Comparison of ENCODE assay signal across 26 mouse cellular contexts in genomic region chr17:84569770-84570169, GRCm38 (mm10). TPM values are rescaled to one million over a fixed set of nuclear protein-coding genes. Genes with fewer than 3 reads are reported as not detected.
"Had no signal": no experiment of that assay in that cellular context is flagged by ENCODE, and none has a peak within 500 bp of the region (broad histone marks: within the 10 kb centered on the region; RNA-seq: fewer than 3 reads in every experiment).

No protein-coding gene starts in this region.

- ATAC-seq: hindbrain, postnatal 0 days; intestine, embryonic 16.5 days; liver, embryonic 12.5 days had no signal

- H3K9ac ChIP-seq: heart, embryonic 13.5 days; heart, embryonic 15.5 days; hindbrain, embryonic 13.5 days; hindbrain, embryonic 15.5 days; kidney, embryonic 15.5 days; limb, embryonic 13.5 days; limb, embryonic 15.5 days; liver, embryonic 12.5 days; liver, embryonic 14.5 days had no signal

- H3K4me2 ChIP-seq: heart, embryonic 11.5 days; heart, embryonic 13.5 days; heart, embryonic 15.5 days; hindbrain, embryonic 13.5 days; hindbrain, embryonic 15.5 days; kidney, embryonic 15.5 days; limb, embryonic 13.5 days; limb, embryonic 15.5 days; liver, embryonic 12.5 days had no signal

- H3K9me3 ChIP-seq: heart, embryonic 13.5 days; heart, embryonic 15.5 days; hindbrain, embryonic 13.5 days; hindbrain, embryonic 15.5 days; kidney, embryonic 15.5 days; limb, embryonic 13.5 days; limb, embryonic 15.5 days; liver, embryonic 12.5 days had no signal

- H3K27me3 ChIP-seq: heart, embryonic 13.5 days; heart, embryonic 15.5 days; hindbrain, embryonic 13.5 days; hindbrain, embryonic 15.5 days; kidney, embryonic 15.5 days; limb, embryonic 13.5 days; limb, embryonic 15.5 days; liver, embryonic 12.5 days had no signal

- H3K4me1 ChIP-seq: heart, embryonic 13.5 days; heart, embryonic 15.5 days; limb, embryonic 15.5 days; liver, embryonic 12.5 days had no signal

- H3K36me3 ChIP-seq: heart, embryonic 15.5 days; hindbrain, embryonic 15.5 days; liver, embryonic 12.5 days had no signal

- H3K4me3 ChIP-seq: heart, embryonic 13.5 days; heart, embryonic 15.5 days; hindbrain, embryonic 13.5 days; hindbrain, embryonic 15.5 days; kidney, embryonic 15.5 days; limb, embryonic 13.5 days; limb, embryonic 15.5 days; liver, embryonic 12.5 days had no signal

- DNase-seq: gastrocnemius, postnatal 14 days; gastrocnemius, postnatal 36 days; heart, adult 18-20 months; heart, postnatal 14 days; kidney, adult 11 months; kidney, adult 2 months; kidney, adult 9 months; kidney, postnatal 14 days; kidney, postnatal 36 days; layer of hippocampus, adult 9-11 months; layer of hippocampus, postnatal 36 days; left cerebral cortex, postnatal 4 days had no signal

- H3K27ac ChIP-seq: heart, embryonic 13.5 days; heart, embryonic 15.5 days; hindbrain, embryonic 13.5 days; hindbrain, embryonic 15.5 days; hindbrain, postnatal 0 days; kidney, embryonic 15.5 days; kidney, postnatal 0 days; limb, embryonic 13.5 days; limb, embryonic 15.5 days; liver, embryonic 12.5 days; liver, embryonic 14.5 days had no signal

RNA-seq across cellular contexts. Expression of gene Plekhh2, which starts 58.1 kb away (rescaled TPM):
- total RNA-seq: hematopoietic stem cell, adult 5-6 weeks had no signal
